Mouse (Mus musculus) kidney, postnatal 0 days (tissue): ENCODE data around the gene Acot4. TPM values are rescaled to one million over a fixed set of nuclear protein-coding genes. Genes with fewer than 3 reads are reported as not detected.
A peak's percentile ranks its signal among the peaks of the same experiment; 100 is the strongest.

Experiments
- ATAC-seq: fragments of 200-750 bp; cut with Nextera tagmentation; replicated peaks from 2 replicates; pipeline ENCODE4 v1.8.0; 2017; ENCODE audit warnings: low read depth, moderate number of reproducible peaks, moderate TSS enrichment, moderate library complexity; ENCODE audit not compliant: low FRiP score
- DNase-seq: peaks from one replicate; pipeline ENCODE4 v3.0.0-alpha.2; 2016; ENCODE audit warnings: low spot score
- H3K27ac ChIP-seq: fragments of 300-500 bp; sonication (generic); 2 replicates; pipeline ENCODE4 v1.5.1; 2014; ENCODE audit warnings: mild to moderate bottlenecking
- H3K27me3 ChIP-seq: fragments of 300-500 bp; sonication (generic); 2 replicates; pipeline ENCODE4 v1.6.1; 2014; ENCODE audit warnings: low read length, mixed read lengths; ENCODE audit not compliant: insufficient read depth
- H3K36me3 ChIP-seq: fragments of 300-500 bp; sonication (generic); 2 replicates; pipeline ENCODE4 v1.6.1; 2014; ENCODE audit warnings: low read length, mixed read lengths; ENCODE audit not compliant: insufficient read depth
- H3K4me1 ChIP-seq: fragments of 300-500 bp; sonication (generic); replicated peaks from 2 replicates; pipeline ENCODE4 v1.6.1; 2014; ENCODE audit warnings: antibody characterized with exemption, low read length, mixed read lengths; ENCODE audit not compliant: insufficient read depth
- H3K4me2 ChIP-seq: fragments of 300-500 bp; sonication (generic); 2 replicates; pipeline ENCODE4 v1.6.1; 2014; ENCODE audit warnings: mild to moderate bottlenecking, low read length, moderate library complexity, mixed read lengths
- H3K4me3 ChIP-seq: fragments of 300-500 bp; sonication (generic); replicated peaks from 2 replicates; pipeline ENCODE4 v1.5.1; 2014; ENCODE audit warnings: low read depth, low read length
- H3K9ac ChIP-seq: fragments of 300-500 bp; sonication (generic); 2 replicates; pipeline ENCODE4 v1.6.1; 2014; ENCODE audit warnings: low read depth, low read length
- H3K9me3 ChIP-seq: fragments of 300-500 bp; sonication (generic); replicated peaks from 2 replicates; pipeline ENCODE4 v1.6.1; 2016; ENCODE audit warnings: low read length, inconsistent platforms, mixed read lengths
- CTCF ChIP-seq: IDR thresholded peaks from 2 replicates; pipeline ENCODE4 v1.5.1; 2016; ENCODE audit warnings: antibody characterized with exemption, low read depth, mild to moderate bottlenecking, moderate library complexity
- WGBS: fragments of 180-500 bp; shearing (Covaris S2); extraction: QIAGEN DNeasy Blood & Tissue Kit; methylation state at CpG from one replicate; pipeline ENCODE4 v1.1.7; 2014; 5-methylcytosine and 5-hydroxymethylcytosine counted together
- polyA plus RNA-seq: library from polyadenylated mRNA; unstranded; fragments of >200 nt; fragmentation: Nextera tagmentation; extraction: Ambion mirVana; gene quantifications from 2 replicates; pipeline ENCODE4 v1.2.1, GENCODE M21; 2015

Acot4 gene
- polyA plus RNA-seq, 1 experiment from 2014 or later: 17.5 TPM

GRCm38 (mm10) chr12:84053173-84053572 lies 15.0 kb downstream of the Acot4 start:
- Histone ChIP-seq H3K4me2 (peak overlapping the region; percentile 72), H3K36me3 (no peaks in the 10 kb centered on the region), H3K27ac (peak overlapping the region; percentile 54; the same call in 1 of the 2 replicates), H3K9ac (peak overlapping the region; percentile 43; the same call in 1 of the 2 replicates), H3K4me3 (peak overlapping the region; percentile 29), H3K27me3 (0 out of 2 replicates have a peak, but pooled peaks cover 3% of the 10 kb centered on the region), H3K9me3 (no peaks in the 10 kb centered on the region), H3K4me1 (no peaks in the 10 kb centered on the region)
- no peak for TF ChIP-seq CTCF
- ATAC-seq (no peak), DNase-seq (no peak)
- WGBS: 13% methylated on average over 16 of the region's 16 CpGs

GRCm38 (mm10) chr12:84053679-84054391 lies 15.7 kb downstream of the Acot4 start:
- WGBS: 2% methylated on average over 36 of the region's 46 CpGs
- Histone ChIP-seq H3K9me3 (no peaks in the 10 kb centered on the region), H3K4me2 (peak overlapping the region; percentile 72), H3K36me3 (no peaks in the 10 kb centered on the region), H3K4me1 (no peaks in the 10 kb centered on the region), H3K27ac (0 out of 2 replicates have a peak overlapping the region, but pooled peaks have one; percentile 54), H3K9ac (peak overlapping the region; percentile 43; the same call in 1 of the 2 replicates), H3K4me3 (peak overlapping the region; percentile 29), H3K27me3 (0 out of 2 replicates have a peak, but pooled peaks cover 3% of the 10 kb centered on the region)
- TF ChIP-seq CTCF: peak; percentile 19; the same call in 1 of the 2 replicates
- no peak for ATAC-seq
- DNase-seq: peak; percentile 53

- H3K27me3 ChIP-seq: no peaks in the 10 kb centered on the region
- H3K9ac ChIP-seq: no peak overlapping the region
- no peak for ATAC-seq
- H3K4me2 ChIP-seq: no peak overlapping the region
- WGBS: 43% methylated on average over 2 of the region's 2 CpGs
- H3K9me3 ChIP-seq: no peaks in the 10 kb centered on the region
- no peaks in the 10 kb centered on the region for H3K4me1 ChIP-seq
- no peak overlapping the region for H3K4me3 ChIP-seq
- no peak overlapping the region for H3K27ac ChIP-seq
- no peaks in the 10 kb centered on the region for H3K36me3 ChIP-seq
- peak; percentile 59; the same call in 1 of the 2 replicates for TF ChIP-seq CTCF
- DNase-seq: peak; percentile 35
Measured at GRCm38 (mm10) chr12:84060946-84061345, 22.8 kb downstream of the Acot4 start.

GRCm38 (mm10) chr12:84062336-84062735 lies 24.2 kb downstream of the Acot4 start:
- H3K9me3 ChIP-seq: no peaks in the 10 kb centered on the region
- no peak for ATAC-seq
- no peak overlapping the region for H3K4me3 ChIP-seq
- TF ChIP-seq CTCF: no peak
- no peaks in the 10 kb centered on the region for H3K4me1 ChIP-seq
- H3K4me2 ChIP-seq: no peak overlapping the region
- H3K9ac ChIP-seq: no peak overlapping the region
- no peak overlapping the region for H3K27ac ChIP-seq
- no peaks in the 10 kb centered on the region for H3K36me3 ChIP-seq
- no peak for DNase-seq
- WGBS: 96% methylated on average over 20 of the region's 20 CpGs
- no peaks in the 10 kb centered on the region for H3K27me3 ChIP-seq

- no peak for ATAC-seq
- Histone ChIP-seq H3K27me3 (no peaks in the 10 kb centered on the region), H3K9me3 (no peaks in the 10 kb centered on the region), H3K27ac (no peak overlapping the region), H3K4me1 (no peaks in the 10 kb centered on the region), H3K4me3 (no peak overlapping the region), H3K4me2 (no peak overlapping the region), H3K9ac (no peak overlapping the region), H3K36me3 (no peaks in the 10 kb centered on the region)
- peak; percentile 50 for TF ChIP-seq CTCF
- DNase-seq: no peak
- 80% methylated on average over 5 of the region's 5 CpGs for WGBS
Measured at GRCm38 (mm10) chr12:84063228-84063627, 25.0 kb downstream of the Acot4 start.

- ATAC-seq: no peak
- no peak for DNase-seq
- WGBS: 77% methylated on average over 2 of the region's 2 CpGs
- H3K9me3 ChIP-seq: no peaks in the 10 kb centered on the region
- no peak overlapping the region for H3K9ac ChIP-seq
- no peak overlapping the region for H3K27ac ChIP-seq
- no peaks in the 10 kb centered on the region for H3K4me1 ChIP-seq
- no peaks in the 10 kb centered on the region for H3K36me3 ChIP-seq
- TF ChIP-seq CTCF: no peak
- H3K27me3 ChIP-seq: no peaks in the 10 kb centered on the region
- H3K4me3 ChIP-seq: no peak overlapping the region
- no peak overlapping the region for H3K4me2 ChIP-seq
Measured at GRCm38 (mm10) chr12:84063833-84064232, 25.7 kb downstream of the Acot4 start.
